Mouse (Mus musculus) heart, adult 18-20 months (tissue): ENCODE results near the gene Prss2. TPM values are rescaled to one million over a fixed set of nuclear protein-coding genes. Genes with fewer than 3 reads are reported as not detected.
"Not testable (repeated sequence)": the region's sequence is repeated elsewhere in the genome, so short reads cannot be mapped to it uniquely, and the experiment has no call there.

Experiments
- DNase-seq, 2 experiments: peaks; one replicate each; pipeline ENCODE4 v3.0.0; 2021 to 2022; ENCODE audit warnings: mixed read lengths in 1 of 2
- total RNA-seq, 2 experiments: library from RNA; stranded (reverse); gene quantifications; 2 replicates each; pipeline ENCODE4 v1.2.3; 2021

The Prss2 gene
- total RNA-seq, 2 experiments from 2014 or later, result not detected

DNA sequence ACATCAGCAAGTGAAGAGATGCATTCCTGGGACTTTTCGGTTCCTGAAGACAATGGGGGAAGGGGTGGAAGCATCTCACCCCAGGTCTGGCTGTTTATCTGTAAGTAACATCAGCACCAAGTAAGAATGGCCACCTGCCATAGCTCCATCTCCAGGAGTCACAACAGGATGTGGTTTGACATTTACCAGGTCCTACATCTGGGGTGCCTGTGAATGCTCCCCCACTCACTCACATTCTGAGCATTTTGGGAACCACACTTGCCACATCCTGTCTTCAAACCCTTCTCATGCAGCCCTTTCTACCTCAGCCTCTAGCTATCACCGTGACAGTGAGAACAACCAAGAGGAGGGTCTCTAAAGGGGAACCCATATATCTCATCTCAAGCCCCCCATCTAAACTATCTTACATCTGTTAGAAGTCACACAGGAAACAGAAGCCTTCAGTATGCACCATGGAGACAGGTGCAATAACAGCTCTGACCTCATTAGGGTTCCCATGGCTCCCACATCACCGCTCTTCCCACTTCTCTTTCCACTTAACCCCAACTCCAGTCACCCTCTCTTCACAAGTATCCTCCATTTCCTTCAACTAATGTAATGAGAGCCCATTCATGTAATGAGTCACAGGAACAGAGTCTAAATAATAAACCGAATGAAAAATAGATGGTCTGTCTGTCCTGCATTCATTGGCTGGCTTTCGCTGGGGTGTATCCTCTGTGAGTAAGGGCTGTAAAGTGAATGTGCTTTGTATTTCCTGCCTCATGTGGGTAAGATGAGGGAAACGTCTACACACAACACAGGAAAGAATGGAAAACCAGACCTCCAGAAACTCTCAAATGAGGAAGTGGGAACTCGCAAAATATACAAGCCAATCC lies 32.9 kb downstream of the Prss2 start:
- peak in 1 of 2 experiments; percentile 19 for DNase-seq

DNA sequence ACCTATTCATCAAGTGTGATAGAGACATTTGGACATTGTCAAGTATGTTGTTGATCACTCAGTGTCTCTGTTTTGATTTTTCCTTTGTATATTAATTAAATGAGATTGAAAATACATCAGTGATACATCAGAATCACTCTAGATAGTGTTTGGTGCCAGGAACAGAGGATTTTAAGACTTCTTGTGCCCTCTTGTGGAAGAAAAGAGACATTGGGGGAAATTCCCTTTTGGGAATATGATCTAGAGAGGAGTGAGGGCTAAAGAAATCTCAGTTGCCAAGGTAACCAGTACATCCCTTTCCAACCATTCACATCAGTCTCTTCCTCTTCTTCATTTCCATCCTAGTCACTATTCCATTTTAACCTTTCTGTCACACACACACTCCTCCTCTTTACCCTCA lies 34.8 kb downstream of the Prss2 start:
- no peak for DNase-seq

DNA sequence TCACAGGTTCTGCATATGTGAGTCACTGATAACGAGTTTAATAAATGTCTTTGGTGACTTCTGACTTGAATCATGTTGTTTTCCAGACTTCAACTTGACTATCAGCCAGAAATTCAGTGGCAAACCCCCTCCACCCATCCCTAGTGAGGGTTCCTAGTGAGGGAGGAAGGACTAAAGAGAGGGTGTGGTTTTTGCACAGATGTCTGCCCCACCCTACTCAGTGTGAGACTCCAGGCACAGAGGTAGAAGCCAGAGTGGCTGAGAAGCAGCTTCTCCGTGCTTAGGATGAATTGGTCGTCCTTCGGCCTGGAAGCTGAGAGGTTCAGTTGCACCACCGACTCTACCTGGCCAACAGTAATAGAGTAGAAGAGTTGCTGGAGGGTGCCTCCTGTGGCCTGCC lies 35.9 kb downstream of the Prss2 start:
- no peak for DNase-seq

DNA sequence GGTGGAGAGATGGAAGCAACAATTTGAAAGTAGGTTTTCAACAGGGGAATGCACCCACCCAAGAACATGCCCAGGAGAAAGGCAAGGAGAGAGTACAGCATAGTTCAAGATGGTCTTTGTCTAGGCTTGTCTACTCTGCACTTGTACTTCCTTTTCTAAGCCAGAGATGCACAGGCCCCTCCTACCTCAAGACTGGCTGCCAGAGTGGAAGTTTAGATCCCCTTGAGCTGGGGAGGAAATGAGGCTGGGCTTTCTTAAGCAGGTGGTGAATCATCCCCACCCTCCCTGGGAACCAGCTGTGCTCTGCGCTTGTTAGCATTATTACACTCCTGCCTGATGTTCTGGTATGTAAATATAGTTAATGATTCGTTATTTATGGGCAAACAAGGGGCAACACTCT lies 36.7 kb downstream of the Prss2 start:
- no peak for DNase-seq

DNA sequence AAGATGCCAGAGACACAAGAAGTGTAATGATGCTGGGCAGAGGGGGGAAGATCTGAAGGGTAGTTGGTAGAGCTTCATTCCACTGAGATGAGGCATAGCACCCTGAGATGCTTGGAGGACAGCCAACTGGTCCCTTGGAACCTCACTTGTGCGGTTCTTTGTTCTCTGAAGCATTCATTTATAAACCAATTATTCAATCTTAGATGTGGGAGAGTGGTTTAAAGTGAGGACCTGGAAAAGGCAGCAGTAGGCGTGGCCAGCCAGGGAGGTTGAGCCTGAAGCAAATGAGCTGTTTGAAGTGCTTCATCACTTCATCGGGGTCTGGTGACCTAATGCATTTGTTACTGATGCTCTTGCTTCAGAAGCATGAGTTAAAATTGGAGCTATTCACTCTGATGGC lies 37.7 kb downstream of the Prss2 start:
- DNase-seq, result no peak

DNA sequence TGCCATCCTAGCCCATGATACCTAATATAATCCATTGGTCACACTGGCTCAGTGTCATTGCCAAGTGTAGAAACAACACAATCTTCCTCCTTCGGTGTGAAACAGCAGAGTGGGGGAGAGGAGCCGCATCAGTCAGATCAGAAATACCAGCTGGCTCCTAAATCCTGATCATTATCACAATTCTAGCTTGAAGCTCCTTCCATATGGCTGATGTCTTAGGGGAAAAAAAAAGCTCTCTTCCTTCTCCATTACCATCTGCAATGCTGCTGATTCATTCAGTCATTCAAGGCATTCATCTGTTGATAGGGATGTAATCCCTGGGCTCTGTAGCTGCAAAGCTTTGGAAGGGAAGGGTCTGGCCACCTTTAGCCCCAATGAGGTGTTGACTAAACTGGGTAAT lies 38.7 kb downstream of the Prss2 start:
- no peak for DNase-seq

DNA sequence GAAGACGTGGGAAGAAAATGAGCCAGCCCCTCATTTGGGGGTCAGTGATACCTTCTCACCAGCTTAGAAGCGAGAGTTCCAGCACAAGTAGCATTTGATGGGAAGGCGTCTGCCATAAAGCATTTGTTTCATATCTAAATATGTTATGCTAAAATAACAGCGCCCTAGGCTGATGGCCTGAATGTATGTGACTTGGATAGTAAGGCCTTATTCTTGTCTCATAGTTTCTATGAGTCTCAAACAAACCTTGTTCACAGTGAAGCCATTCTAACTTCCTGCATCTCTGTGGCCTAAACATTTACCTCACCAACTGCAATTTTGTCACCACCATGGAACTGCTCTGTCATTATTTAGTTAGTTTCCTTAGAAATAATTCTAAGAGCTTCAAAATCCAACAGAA lies 41.0 kb downstream of the Prss2 start:
- no peak for DNase-seq

DNA sequence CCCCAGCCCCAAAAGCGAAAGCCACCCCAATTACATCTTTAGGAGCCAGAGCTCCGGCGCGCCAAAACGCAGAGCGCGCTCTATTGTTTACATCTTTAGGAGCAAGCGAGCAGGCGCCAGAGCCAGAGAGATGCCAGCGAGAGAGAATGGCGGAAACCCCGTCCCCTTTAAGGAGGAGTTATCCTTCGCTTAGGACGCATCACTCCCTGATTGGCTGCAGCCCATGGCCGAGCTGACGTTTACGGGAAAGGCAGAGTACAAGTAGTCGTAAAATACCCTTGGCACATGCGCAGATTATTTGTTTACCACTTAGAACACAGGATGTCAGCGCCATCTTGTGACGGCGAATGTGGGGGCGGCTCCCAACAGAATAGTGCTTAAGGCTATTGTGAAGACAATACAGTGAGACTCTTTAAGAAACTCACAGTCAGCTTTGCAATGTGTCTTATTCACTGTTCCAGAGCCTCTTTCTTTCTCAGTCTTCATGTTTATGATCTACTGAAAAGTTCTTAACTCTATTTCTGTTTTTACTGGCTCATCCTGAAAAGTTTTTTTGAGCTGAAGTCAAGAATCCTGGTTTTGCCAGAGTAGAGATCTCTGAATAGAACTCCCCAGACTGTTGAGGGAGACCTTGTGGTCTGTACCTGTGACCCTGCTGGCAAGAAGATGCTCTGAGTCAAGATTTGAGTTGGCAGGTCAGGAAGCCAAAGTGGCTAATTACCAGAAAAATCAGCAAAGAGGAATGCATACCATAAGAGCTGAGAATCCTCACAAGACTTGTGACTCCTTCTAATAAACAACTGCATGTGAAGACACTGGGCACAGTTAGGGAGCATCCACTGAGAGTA lies 41.7 kb downstream of the Prss2 start:
- DNase-seq, result not testable (repeated sequence)

DNA sequence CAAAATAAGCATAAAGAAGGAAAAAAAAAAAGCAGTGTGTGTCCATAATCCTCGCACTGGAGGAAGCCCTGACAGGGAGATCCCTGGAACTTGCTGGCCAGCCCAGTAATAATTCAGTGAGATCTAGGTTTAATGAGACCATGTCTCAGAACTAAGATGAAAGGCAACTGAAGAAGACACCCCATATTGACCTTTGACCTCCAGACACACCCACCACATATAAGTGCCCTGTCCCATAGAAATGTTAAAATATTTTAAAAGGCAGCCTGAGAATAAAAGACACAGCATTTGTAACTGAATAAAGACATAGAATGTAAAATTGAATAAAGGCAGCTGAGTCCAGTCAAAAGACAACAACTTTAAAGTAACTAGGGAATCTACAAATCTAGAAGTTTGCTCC lies 43.7 kb downstream of the Prss2 start:
- DNase-seq, result no peak

DNA sequence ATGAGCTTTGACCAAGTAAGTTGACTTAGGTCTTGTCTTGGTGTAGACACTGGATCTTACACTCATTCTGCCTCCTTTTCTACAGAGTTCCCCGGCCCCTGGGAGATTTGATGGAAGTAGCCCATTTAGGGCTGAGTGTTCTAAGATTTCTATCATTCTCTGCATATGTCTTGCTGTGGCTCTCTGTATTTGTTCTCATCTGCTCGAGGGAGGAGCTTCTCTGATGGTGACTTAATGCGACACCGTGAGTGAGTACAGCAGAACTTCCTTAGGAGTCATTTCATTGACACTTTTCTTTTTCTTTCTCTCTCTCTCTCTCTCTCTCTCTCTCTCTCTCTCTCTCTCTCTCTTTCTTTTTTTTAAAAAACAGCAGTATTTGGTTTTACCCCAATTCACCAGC lies 45.4 kb downstream of the Prss2 start:
- DNase-seq, result no peak

DNA sequence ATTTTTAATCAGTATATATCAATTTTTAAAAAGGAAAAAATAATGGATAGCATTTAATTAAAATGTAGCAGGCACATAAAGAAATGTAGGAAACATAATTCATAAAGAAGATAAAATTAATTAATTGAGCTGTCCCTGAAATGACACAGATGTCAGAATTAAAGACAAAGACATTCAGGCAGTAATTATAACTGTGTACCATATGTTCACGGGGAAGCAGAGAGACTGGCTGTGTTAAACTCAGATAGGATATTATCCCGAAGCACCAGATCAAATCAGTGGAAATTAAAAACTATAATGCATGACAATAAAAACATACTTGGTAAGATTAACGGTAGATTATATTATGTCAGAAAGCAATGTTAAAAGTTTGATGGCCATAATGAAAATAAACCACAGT lies 47.5 kb downstream of the Prss2 start:
- DNase-seq, result no peak

Other genes with a start within 250 kb of the Prss2 start
- not detected for gene Try4, start 219.5 kb upstream of the Prss2 start, total RNA-seq
- gene Try5, start 204.9 kb upstream of the Prss2 start, total RNA-seq, result not detected
- gene Try10, start 167.7 kb upstream of the Prss2 start, total RNA-seq, result not detected
- gene Prss3, start 144.1 kb upstream of the Prss2 start, total RNA-seq, result not detected
- not detected for gene Gm5771, start 129.4 kb upstream of the Prss2 start, total RNA-seq
- gene Gm10334, start 75.6 kb upstream of the Prss2 start, total RNA-seq, result not detected
- gene Prss1, start 62.9 kb upstream of the Prss2 start, total RNA-seq, result not detected
- 1 to 10 TPM; 1.3 to 1.8 TPM for gene Ephb6, start 83.7 kb downstream of the Prss2 start, total RNA-seq
- not detected for gene Trpv6, start 114.6 kb downstream of the Prss2 start, total RNA-seq
- not detected for gene Trpv5, start 159.0 kb downstream of the Prss2 start, total RNA-seq
- not detected for gene Llcfc1, start 162.6 kb downstream of the Prss2 start, total RNA-seq
- not detected for gene Kel, start 182.6 kb downstream of the Prss2 start, total RNA-seq